Mouse (Mus musculus) mouse embryonic stem cell (cell line): ENCODE data around the gene Tmbim4.

Experiments
- in situ Hi-C, 2 experiments: fragments of 300-500 bp; cut with MboI; formaldehyde crosslinking; loops; 1 replicate in 1 of 2; 3 replicates in 1 of 2; pipeline ENCODE4 v1.14.3; 2019 to 2020; ENCODE audit warnings: low sequenced_read_pairs in 2 of 2, low pct_unique_long_range_greater_than_20kb in 1 of 2, mixed read lengths in 1 of 2; ENCODE audit not compliant: unreplicated experiment in 1 of 2

The Tmbim4 gene

GRCm38 (mm10) chr10:120201131-120201921 lies at the start of gene Tmbim4:
TSS of gene Tmbim4 (plus strand) at chr10:120201590.
- in situ Hi-C loops = no loop called here

GRCm38 (mm10) chr10:120151672-120152071 lies 49.7 kb upstream of the Tmbim4 start:
- in situ Hi-C loops = no loop called here

- in situ Hi-C loops = no loop called here
Observed at GRCm38 (mm10) chr10:120153911-120154310, 47.5 kb upstream of the Tmbim4 start.

GRCm38 (mm10) chr10:120160533-120160932 lies 40.9 kb upstream of the Tmbim4 start:
- in situ Hi-C loops = no loop called here

- in situ Hi-C loops = no loop called here
Observed at GRCm38 (mm10) chr10:120162840-120163239, 38.5 kb upstream of the Tmbim4 start.

- in situ Hi-C loops = no loop called here
Observed at GRCm38 (mm10) chr10:120163490-120163889, 37.9 kb upstream of the Tmbim4 start.

- in situ Hi-C loops = no loop called here
Observed at GRCm38 (mm10) chr10:120164931-120165792, 36.2 kb upstream of the Tmbim4 start.

GRCm38 (mm10) chr10:120165793-120166503 lies 35.4 kb upstream of the Tmbim4 start:
- in situ Hi-C loops = no loop called here

- in situ Hi-C loops = no loop called here
Observed at GRCm38 (mm10) chr10:120168070-120168469, 33.3 kb upstream of the Tmbim4 start.

- in situ Hi-C loops = no loop called here
Observed at GRCm38 (mm10) chr10:120169064-120169463, 32.3 kb upstream of the Tmbim4 start.

- in situ Hi-C loops = no loop called here
Observed at GRCm38 (mm10) chr10:120169841-120170240, 31.5 kb upstream of the Tmbim4 start.

GRCm38 (mm10) chr10:120170277-120170676 lies 31.1 kb upstream of the Tmbim4 start:
- in situ Hi-C loops = no loop called here

GRCm38 (mm10) chr10:120171340-120171739 lies 30.1 kb upstream of the Tmbim4 start:
- in situ Hi-C loops = no loop called here

GRCm38 (mm10) chr10:120174192-120174705 lies 27.1 kb upstream of the Tmbim4 start:
- in situ Hi-C loops = no loop called here

GRCm38 (mm10) chr10:120182887-120183286 lies 18.5 kb upstream of the Tmbim4 start:
- in situ Hi-C loops = no loop called here

GRCm38 (mm10) chr10:120183342-120183741 lies 18.0 kb upstream of the Tmbim4 start:
- in situ Hi-C loops = no loop called here

GRCm38 (mm10) chr10:120188513-120188912 lies 12.9 kb upstream of the Tmbim4 start:
- in situ Hi-C loops = no loop called here

GRCm38 (mm10) chr10:120189276-120189675 lies 12.1 kb upstream of the Tmbim4 start:
- in situ Hi-C loops = no loop called here

GRCm38 (mm10) chr10:120189782-120190181 lies 11.6 kb upstream of the Tmbim4 start:
- in situ Hi-C loops = no loop called here
